Mouse (Mus musculus) neural tube, embryonic 15.5 days (tissue): ENCODE measurements around the gene Hist1h4b. TPM values are rescaled to one million over a fixed set of nuclear protein-coding genes. Genes with fewer than 3 reads are reported as not detected.
"Not testable (repeated sequence)": the region's sequence is repeated elsewhere in the genome, so short reads cannot be mapped to it uniquely, and the experiment has no call there.

ENCODE experiments used
- ATAC-seq: fragments of 200-750 bp; cut with Nextera tagmentation; 2 replicates; pipeline ENCODE4 v1.8.0; 2017; ENCODE audit warnings: mild to moderate bottlenecking, moderate TSS enrichment, moderate library complexity; ENCODE audit not compliant: low FRiP score
- H3K27ac ChIP-seq: fragments of 300-500 bp; sonication (generic); replicated peaks from 2 replicates; pipeline ENCODE4 v1.5.1; 2015; ENCODE audit warnings: mild to moderate bottlenecking, inconsistent platforms
- H3K27me3 ChIP-seq: fragments of 300-500 bp; sonication (generic); replicated peaks from 2 replicates; pipeline ENCODE4 v1.6.1; 2015; ENCODE audit warnings: inconsistent platforms
- H3K36me3 ChIP-seq: fragments of 300-500 bp; sonication (generic); 2 replicates; pipeline ENCODE4 v1.6.1; 2015; ENCODE audit warnings: inconsistent platforms
- H3K4me1 ChIP-seq: fragments of 300-500 bp; sonication (generic); 2 replicates; pipeline ENCODE4 v1.6.1; 2015; ENCODE audit warnings: inconsistent platforms
- H3K4me2 ChIP-seq: fragments of 300-500 bp; sonication (generic); 2 replicates; pipeline ENCODE4 v1.6.1; 2015; ENCODE audit warnings: inconsistent platforms, mild to moderate bottlenecking, moderate library complexity
- H3K4me3 ChIP-seq: fragments of 300-500 bp; sonication (generic); replicated peaks from 2 replicates; pipeline ENCODE4 v1.5.1; 2015; ENCODE audit warnings: mild to moderate bottlenecking, inconsistent platforms
- H3K9ac ChIP-seq: fragments of 300-500 bp; sonication (generic); replicated peaks from 2 replicates; pipeline ENCODE4 v1.6.1; 2015; ENCODE audit warnings: mild to moderate bottlenecking, inconsistent platforms
- H3K9me3 ChIP-seq: fragments of 300-500 bp; sonication (generic); replicated peaks from 2 replicates; pipeline ENCODE4 v1.6.1; 2016; ENCODE audit warnings: inconsistent platforms
- WGBS: fragments of 180-500 bp; shearing (Covaris S2); methylation state at CpG from one replicate; pipeline ENCODE4 v1.1.7; 2015; ENCODE audit warnings: mixed read lengths; 5-methylcytosine and 5-hydroxymethylcytosine counted together
- polyA plus RNA-seq: library from polyadenylated mRNA; unstranded; fragments of >200 nt; fragmentation: Nextera tagmentation; extraction: Ambion mirVana; gene quantifications from 2 replicates; pipeline ENCODE4 v1.2.1, GENCODE M21; 2015

Hist1h4b gene
- polyA plus RNA-seq = 1.0 and 2.6 TPM in 2 replicates

DNA sequence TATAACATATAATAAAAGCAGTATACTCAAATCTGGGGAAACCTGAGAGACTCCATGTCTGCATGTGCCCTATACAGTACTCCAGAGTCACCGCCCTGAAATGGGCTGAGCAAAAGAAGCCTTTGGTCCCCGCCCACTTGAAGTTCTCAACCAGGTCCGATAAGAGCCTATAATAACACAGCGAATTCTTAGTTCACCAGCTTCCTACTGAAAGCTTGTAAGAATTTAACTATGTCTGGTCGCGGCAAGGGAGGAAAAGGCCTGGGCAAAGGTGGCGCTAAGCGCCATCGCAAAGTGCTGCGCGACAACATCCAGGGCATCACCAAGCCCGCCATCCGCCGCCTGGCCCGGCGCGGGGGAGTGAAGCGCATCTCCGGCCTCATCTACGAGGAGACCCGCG is at the start of gene Hist1h4b:
TSS of gene Hist1h4b (plus strand) at position 224 of the 400 bp plus-strand sequence.
- Histone ChIP-seq H3K9me3 (no peaks in the 10 kb centered on the region), H3K4me2 (peak within 1 kb of the TSS; percentile 66), H3K27me3 (no peaks in the 10 kb centered on the region), H3K4me3 (peak within 1 kb of the TSS; percentile 41), H3K27ac (peak within 1 kb of the TSS; percentile 87), H3K36me3 (no peaks in the 10 kb centered on the region), H3K4me1 (peaks cover 22% of the 10 kb centered on the region), H3K9ac (peak within 1 kb of the TSS; percentile 44)
- peak; percentile 78 for ATAC-seq
- under 1% methylated on average over 17 of the region's 22 CpGs for WGBS

GRCm38 (mm10) chr13:23708041-23708440 is 48.8 kb upstream of the Hist1h4b start:
- Histone ChIP-seq H3K4me3 (no peak overlapping the region), H3K36me3 (no peaks in the 10 kb centered on the region), H3K27ac (no peak overlapping the region), H3K4me2 (no peak overlapping the region), H3K4me1 (peaks cover 9% of the 10 kb centered on the region), H3K9ac (no peak overlapping the region), H3K9me3 (no peaks in the 10 kb centered on the region), H3K27me3 (no peaks in the 10 kb centered on the region)
- 91% methylated on average over 4 of the region's 4 CpGs for WGBS
- no peak for ATAC-seq

- Histone ChIP-seq H3K36me3 (no peaks in the 10 kb centered on the region), H3K4me1 (peaks cover 9% of the 10 kb centered on the region), H3K4me3 (no peak overlapping the region), H3K27me3 (no peaks in the 10 kb centered on the region), H3K4me2 (no peak overlapping the region), H3K9me3 (no peaks in the 10 kb centered on the region), H3K9ac (no peak overlapping the region), H3K27ac (no peak overlapping the region)
- ATAC-seq = no peak
- 76% methylated on average over 4 of the region's 4 CpGs for WGBS
Measured at GRCm38 (mm10) chr13:23708654-23709053, 48.2 kb upstream of the Hist1h4b start.

- Histone ChIP-seq H3K27ac (no peak overlapping the region), H3K4me1 (peaks cover 9% of the 10 kb centered on the region)
- whole genome bisulfite sequencing = 10% methylated on average over 15 of the region's 15 CpGs
Measured at GRCm38 (mm10) chr13:23709714-23710373, 47.0 kb upstream of the Hist1h4b start.

DNA sequence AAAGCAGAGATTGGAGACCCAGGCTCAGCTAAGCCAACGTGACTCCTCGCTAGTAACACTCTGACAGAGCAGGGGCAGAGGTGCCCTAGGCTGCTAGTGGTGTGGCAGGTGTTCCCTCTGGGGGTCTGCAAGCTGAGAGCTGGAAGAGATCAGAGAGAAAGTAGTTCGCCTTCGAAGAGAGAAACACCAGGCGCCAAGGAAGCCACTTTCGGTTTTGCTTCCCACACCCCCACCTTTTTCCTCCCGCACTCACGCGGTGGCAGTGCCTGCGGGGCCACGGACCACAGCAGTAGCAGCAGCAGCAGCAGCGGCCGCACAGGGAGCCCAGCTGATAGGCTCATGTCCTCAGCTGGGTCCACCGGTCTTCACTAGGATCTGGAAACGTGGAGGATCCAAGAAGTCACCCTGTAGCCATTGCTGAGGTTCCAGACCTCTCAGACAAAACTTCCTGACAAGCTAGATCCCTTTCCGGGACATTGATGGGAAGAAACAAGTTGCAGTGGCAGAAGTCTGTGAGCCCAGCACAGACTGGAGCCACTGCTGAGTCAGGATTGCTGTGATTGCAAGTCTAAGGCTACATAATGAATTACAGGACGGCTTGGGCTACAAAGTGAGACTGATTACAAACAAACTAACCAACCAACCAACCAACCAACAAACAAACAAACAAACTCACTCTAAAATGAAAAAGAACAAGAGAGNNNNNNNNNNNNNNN is 46.3 kb upstream of the Hist1h4b start, which contains the start of gene Hfe:
TSS of gene Hfe (minus strand) at position 481 of the 716 bp plus-strand sequence.
- no peaks in the 10 kb centered on the region for H3K9me3 ChIP-seq
- peak within 1 kb of the TSS; percentile 26 for H3K9ac ChIP-seq
- no peaks in the 10 kb centered on the region for H3K27me3 ChIP-seq
- ATAC-seq = peak; percentile 50; the same call in 1 of the 2 replicates
- peaks cover 9% of the 10 kb centered on the region for H3K4me1 ChIP-seq
- no peaks in the 10 kb centered on the region for H3K36me3 ChIP-seq
- H3K4me3 ChIP-seq = peak within 1 kb of the TSS; percentile 41
- no peak within 1 kb of the TSS for H3K27ac ChIP-seq
- peak within 1 kb of the TSS; percentile 64 for H3K4me2 ChIP-seq
- 2% methylated on average over 17 of the region's 17 CpGs for WGBS

More at GRCm38 (mm10) chr13:23709714-23710373, 47.0 kb upstream of the Hist1h4b start:
- peak overlapping the region; percentile 64 for H3K4me2 ChIP-seq
- peak overlapping the region; percentile 41 for H3K4me3 ChIP-seq
- ATAC-seq = no peak
- H3K27me3 ChIP-seq = no peaks in the 10 kb centered on the region
- no peaks in the 10 kb centered on the region for H3K9me3 ChIP-seq
- no peaks in the 10 kb centered on the region for H3K36me3 ChIP-seq
- peak overlapping the region; percentile 26 for H3K9ac ChIP-seq

GRCm38 (mm10) chr13:23716261-23717042 is 40.4 kb upstream of the Hist1h4b start:
- no peak overlapping the region for H3K27ac ChIP-seq
- H3K36me3 ChIP-seq = no peaks in the 10 kb centered on the region
- no peak overlapping the region for H3K4me2 ChIP-seq
- no peaks in the 10 kb centered on the region for H3K9me3 ChIP-seq
- no peaks in the 10 kb centered on the region for H3K4me1 ChIP-seq
- 89% methylated on average over 5 of the region's 5 CpGs for WGBS
- H3K9ac ChIP-seq = no peak overlapping the region
- ATAC-seq = no peak
- H3K27me3 ChIP-seq = no peaks in the 10 kb centered on the region
- no peak overlapping the region for H3K4me3 ChIP-seq

DNA sequence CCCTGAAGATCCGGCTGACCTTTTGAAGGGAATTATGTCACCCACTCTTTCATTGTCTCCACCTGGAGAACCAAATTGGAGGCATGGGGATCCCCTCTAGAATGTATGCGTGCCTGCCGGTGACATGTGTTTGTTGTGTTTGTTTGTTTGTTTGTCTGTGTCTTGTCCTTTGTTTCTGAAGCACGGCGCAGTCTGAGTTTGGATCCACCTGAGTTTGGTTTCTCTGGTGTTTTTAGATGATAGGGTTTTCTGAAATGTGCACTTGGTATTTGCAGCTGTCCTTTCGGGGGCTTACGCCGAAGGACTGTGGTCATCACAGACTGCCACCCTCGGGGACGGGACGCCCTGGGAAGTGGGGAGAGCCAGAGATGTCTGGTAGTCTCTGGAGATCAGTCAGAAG is 39.6 kb upstream of the Hist1h4b start:
- no peak overlapping the region for H3K9ac ChIP-seq
- no peaks in the 10 kb centered on the region for H3K27me3 ChIP-seq
- no peak for ATAC-seq
- H3K9me3 ChIP-seq = no peaks in the 10 kb centered on the region
- H3K4me3 ChIP-seq = no peak overlapping the region
- 61% methylated on average over 11 of the region's 11 CpGs for WGBS
- H3K27ac ChIP-seq = no peak overlapping the region
- H3K4me1 ChIP-seq = no peaks in the 10 kb centered on the region
- H3K4me2 ChIP-seq = no peak overlapping the region
- H3K36me3 ChIP-seq = no peaks in the 10 kb centered on the region

- WGBS = 19% methylated on average over 2 of the region's 2 CpGs
- not testable (repeated sequence) for H3K4me3 ChIP-seq
Measured at GRCm38 (mm10) chr13:23717593-23718245, 39.1 kb upstream of the Hist1h4b start.

DNA sequence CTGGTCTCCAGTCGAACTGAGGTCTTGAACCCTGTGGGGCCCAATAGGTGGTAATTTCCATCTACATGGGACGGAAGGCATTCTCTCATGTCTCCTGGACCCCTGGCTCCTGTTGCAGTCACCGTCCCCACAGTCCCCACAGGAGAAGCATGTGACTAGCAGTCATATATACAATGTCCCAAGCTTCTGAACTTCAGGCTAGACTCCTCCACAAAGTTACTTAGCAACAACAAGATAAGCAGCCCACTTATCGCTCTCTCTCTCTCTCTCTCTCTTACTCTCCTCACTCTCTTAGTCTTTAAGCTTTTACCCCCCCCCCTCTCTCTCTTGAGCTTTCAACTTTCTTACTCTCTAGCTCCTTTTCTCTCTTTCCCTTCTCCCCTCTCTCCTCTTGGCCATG is 32.6 kb upstream of the Hist1h4b start:
- Histone ChIP-seq H3K27ac (no peak overlapping the region), H3K36me3 (no peaks in the 10 kb centered on the region), H3K9ac (no peak overlapping the region), H3K9me3 (no peaks in the 10 kb centered on the region), H3K27me3 (no peaks in the 10 kb centered on the region), H3K4me1 (no peaks in the 10 kb centered on the region), H3K4me2 (no peak overlapping the region), H3K4me3 (no peak overlapping the region)
- no peak for ATAC-seq
- WGBS = 98% methylated on average over 4 of the region's 4 CpGs

More at GRCm38 (mm10) chr13:23717593-23718245, 39.1 kb upstream of the Hist1h4b start:
- H3K27me3 ChIP-seq, H3K27ac ChIP-seq, H3K9me3 ChIP-seq, ATAC-seq, H3K9ac ChIP-seq, H3K36me3 ChIP-seq, H3K4me1 ChIP-seq, H3K4me2 ChIP-seq: not testable (repeated sequence)

GRCm38 (mm10) chr13:23725213-23725612 is 31.6 kb upstream of the Hist1h4b start:
- H3K9ac ChIP-seq = no peak overlapping the region
- no peak overlapping the region for H3K4me2 ChIP-seq
- H3K9me3 ChIP-seq = no peaks in the 10 kb centered on the region
- H3K36me3 ChIP-seq = no peaks in the 10 kb centered on the region
- H3K27ac ChIP-seq = no peak overlapping the region
- no peak for ATAC-seq
- 0% methylated on average over 1 of the region's 1 CpGs for WGBS
- no peaks in the 10 kb centered on the region for H3K4me1 ChIP-seq
- H3K27me3 ChIP-seq = no peaks in the 10 kb centered on the region
- no peak overlapping the region for H3K4me3 ChIP-seq

DNA sequence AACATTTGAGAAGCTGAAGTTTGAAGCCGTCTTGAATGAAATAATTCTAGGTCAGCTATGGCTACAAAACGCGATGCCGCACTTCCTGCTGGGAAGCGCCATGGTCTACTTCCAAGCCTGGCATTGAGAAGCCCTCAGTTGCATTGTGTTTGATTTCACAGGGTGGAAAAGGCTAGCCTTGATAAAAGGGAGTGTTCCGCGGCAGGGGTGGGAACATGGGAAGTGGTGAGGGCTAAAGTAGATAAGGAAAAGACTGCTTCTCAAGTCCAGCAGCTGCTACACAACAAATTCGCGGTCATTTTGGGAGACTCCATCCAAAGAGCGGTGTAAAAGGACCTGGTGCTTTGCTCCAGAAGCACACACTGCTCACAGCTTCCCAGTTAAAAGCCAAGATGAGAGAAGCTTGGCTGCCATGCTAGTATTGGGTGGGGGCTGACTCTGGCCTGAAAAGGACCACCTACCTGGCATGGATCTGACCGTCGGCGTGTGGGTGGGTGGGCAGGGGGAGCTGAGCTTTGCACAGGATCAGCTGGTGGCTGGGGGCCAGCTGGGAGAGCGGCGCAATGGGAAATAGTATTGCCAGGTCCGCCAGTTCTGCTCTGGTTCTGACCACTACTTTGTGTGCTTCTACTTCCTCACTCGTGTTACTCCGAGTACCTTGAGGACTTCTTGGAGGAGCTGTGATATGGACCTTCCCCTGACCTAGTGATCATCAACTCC is 28.2 kb upstream of the Hist1h4b start:
- Histone ChIP-seq H3K9me3 (no peaks in the 10 kb centered on the region), H3K27ac (no peak overlapping the region), H3K4me1 (no peaks in the 10 kb centered on the region), H3K4me3 (no peak overlapping the region), H3K27me3 (no peaks in the 10 kb centered on the region), H3K36me3 (no peaks in the 10 kb centered on the region), H3K9ac (no peak overlapping the region), H3K4me2 (no peak overlapping the region)
- ATAC-seq = no peak
- 90% methylated on average over 18 of the region's 18 CpGs for WGBS
